Mouse (Mus musculus) layer of hippocampus, adult 18-20 months (tissue): ENCODE results near the gene Tex21. TPM values are rescaled to one million over a fixed set of nuclear protein-coding genes. Genes with fewer than 3 reads are reported as not detected.

Experiments used
- total RNA-seq, 2 experiments: library from RNA; stranded (reverse); gene quantifications; 2 replicates each; pipeline ENCODE4 v1.2.3; 2021

Gene Tex21
- total RNA-seq, 2 experiments from 2014 or later, result not detected

Other genes starting within 250 kb of the Tex21 start
- under 1 TPM; 0.18 to 0.27 TPM for gene Esr2, start 69.5 kb downstream of the Tex21 start, total RNA-seq
- gene Mthfd1, start 8.6 kb upstream of the Tex21 start, total RNA-seq, result 10 to 100 TPM; 42.6 to 46.1 TPM
- gene Akap5, start 78.1 kb upstream of the Tex21 start, total RNA-seq, result 10 to 100 TPM; 57.9 to 61.0 TPM
- gene Zbtb25, start 122.9 kb upstream of the Tex21 start, total RNA-seq, result 10 to 100 TPM; 14.3 to 16.1 TPM
- gene Zbtb1, start 123.5 kb upstream of the Tex21 start, total RNA-seq, result 1 to 10 TPM; 6.8 to 7.4 TPM
- 100 to 1,000 TPM; 122 to 125 TPM for gene Hspa2, start 157.4 kb upstream of the Tex21 start, total RNA-seq
- gene Ppp1r36, start 170.8 kb upstream of the Tex21 start, total RNA-seq, result 1 to 10 TPM; 1.5 to 1.9 TPM